Mouse (Mus musculus): ENCODE measurements around the gene Clk4.

Clk4 gene

DNA sequence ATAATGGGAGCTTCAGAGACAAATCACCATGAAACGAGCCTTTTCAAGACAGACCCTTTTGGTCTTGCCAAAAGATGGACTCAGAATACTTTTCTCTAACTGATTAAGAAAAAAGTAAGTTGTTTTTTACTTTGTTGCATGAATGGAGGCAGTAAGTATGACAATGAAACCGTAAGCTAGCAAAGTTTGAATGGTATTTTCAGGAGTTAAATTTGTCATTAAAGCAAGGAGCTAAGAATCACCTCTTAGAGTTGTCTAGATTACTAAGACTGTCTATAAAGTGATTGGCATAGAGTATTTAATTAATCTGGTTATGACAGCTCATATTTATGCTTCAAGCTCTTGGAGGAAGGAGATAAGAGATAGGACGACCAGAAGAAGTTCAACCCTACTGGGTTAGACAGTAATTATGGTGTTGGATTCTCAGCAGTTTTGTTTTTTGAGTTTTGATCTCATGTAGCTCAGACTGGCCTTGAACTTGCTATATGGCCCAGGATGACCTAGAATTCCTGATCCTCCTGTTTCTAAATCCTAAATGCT is at the start of gene Clk4:
Clk4 (plus strand) TSS at position 51 of the 540 bp plus-strand sequence.
- DNase-seq (ENCODE audit: low read depth, low spot score), result no peak

DNA sequence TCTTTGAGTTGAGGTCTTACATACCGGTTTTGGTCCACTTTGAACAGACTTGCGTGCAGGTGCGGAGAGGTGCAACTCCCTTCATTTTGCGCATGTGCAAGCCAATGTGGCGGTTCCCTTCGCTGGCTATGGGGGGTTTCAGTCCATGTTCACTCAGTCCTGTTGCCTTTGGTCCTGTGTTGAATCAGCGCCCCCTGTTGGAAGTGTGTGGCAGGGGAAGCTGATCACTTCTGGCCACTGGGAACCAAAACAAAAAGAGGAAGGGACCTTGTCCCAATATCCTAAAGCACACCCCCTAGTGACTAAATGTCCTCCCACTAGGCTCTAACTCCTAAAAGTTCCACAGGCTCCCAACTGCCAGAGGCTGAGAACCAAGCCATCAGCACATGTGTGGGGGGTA is 47.5 kb upstream of the Clk4 start:
- DNase-seq (ENCODE audit: low read depth, low spot score), result peak; percentile 88

DNA sequence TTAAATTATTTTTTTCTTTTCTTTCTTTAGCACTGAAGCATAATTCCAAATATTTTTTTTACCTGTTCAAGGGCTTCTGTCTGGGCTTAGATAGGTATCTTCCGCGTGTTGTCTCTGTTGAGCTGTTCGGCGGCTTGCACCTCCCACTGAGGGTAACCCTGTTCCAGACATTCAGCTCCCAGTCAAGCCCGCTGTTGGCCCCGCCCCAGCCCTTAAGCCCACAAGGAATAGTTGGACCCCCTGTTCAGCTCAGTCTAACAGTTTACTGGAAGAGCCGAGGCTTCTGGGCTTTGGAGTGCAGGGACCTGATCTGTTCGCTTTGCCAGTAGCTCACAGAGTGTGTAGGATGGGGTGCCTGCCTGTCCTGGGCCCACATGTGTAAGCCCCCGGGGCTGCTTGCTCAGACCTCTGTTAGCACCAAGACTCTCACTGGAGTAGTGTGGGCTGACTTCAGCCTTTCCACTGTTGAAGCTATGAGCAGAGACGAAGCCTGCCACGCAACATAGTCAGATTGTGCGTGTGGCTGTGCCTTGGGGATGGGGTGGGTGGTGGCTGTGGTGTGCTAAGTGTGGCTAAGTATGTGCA is 42.0 kb upstream of the Clk4 start:
- peak; percentile 84 for DNase-seq (ENCODE audit: low read depth, low spot score)

DNA sequence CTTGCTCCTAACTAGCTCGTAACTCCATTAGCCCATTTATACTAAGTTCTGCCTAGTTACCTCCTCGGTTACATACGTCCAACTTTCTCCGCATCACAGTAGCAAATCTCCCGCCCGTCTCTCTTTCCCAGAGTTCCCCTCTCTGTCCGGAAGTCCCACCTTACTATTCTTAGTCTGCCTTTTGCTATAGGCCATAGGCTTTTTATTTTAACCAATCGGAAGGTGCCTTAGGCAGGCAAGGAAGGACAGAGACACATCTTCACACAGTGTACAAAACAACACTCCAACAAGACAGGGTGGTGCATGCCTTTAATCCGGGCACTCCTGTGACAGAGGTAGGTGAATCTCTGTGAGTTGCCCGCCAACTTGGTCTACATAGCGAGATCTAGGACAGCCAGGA is 41.2 kb upstream of the Clk4 start, which contains the start of gene Gm12569:
Gm12569 (plus strand) TSS at position 166 of the 400 bp plus-strand sequence.
- peak; percentile 94 for DNase-seq (ENCODE audit: low read depth, low spot score)

DNA sequence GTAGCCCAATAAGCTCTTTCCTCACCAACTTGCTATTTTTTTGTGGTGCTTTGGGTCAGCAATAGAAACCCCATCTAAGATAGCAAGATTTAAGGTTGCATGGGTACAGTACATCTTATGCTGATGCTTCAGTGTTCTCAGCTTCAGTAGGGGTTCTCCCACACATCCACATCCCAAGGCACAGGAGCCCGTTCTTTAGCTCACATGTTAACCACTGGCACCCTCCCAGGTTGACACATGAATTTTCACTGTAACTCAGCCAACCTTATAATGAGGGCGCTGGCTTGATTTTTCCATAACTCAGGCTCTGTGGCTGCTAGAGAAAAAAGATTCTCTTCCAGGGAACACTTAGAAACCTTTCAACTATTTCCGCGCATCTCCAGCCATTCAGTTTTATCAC is 34.4 kb upstream of the Clk4 start:
- DNase-seq (ENCODE audit: low read depth, low spot score), result no peak

DNA sequence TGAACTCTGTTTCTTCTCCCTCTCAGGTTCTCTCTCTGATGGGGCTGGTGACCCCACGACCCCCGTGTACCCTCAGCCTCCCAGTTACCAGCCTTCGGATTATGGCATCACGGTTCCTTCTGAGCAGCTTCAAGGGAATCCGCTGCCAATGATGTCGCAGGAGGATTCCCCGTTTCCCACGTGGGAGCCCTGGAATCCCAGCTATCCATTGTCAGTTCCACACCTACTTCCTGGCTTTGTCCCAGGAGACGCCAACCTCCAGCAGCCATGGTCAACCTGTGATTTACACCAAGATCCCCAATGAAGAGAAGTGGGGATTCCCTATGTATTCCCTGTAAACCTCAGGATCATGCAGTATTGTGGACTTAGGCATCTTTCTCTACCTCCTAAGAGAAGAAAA is 26.9 kb upstream of the Clk4 start:
- peak; percentile 18 for DNase-seq (ENCODE audit: low read depth, low spot score)

DNA sequence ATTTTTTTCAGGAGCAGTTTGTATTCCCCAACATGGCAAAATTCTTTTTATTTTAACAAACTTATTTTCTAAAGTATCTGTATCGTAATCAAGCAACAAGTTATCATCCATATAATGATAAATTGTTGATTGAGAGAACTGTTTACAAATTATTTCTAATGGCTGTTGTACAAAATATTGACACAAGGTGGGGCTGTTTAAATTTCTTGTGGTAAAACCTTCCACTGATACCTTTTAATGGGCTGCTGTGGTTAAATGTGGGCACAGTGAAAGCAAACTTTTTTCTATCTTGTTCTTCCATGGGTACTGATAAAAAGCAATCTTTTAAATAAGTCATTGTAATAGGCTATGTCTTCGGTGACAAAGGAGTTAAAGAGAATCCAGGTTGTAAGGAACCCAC is 18.6 kb upstream of the Clk4 start:
- no peak for DNase-seq (ENCODE audit: low read depth, low spot score)

DNA sequence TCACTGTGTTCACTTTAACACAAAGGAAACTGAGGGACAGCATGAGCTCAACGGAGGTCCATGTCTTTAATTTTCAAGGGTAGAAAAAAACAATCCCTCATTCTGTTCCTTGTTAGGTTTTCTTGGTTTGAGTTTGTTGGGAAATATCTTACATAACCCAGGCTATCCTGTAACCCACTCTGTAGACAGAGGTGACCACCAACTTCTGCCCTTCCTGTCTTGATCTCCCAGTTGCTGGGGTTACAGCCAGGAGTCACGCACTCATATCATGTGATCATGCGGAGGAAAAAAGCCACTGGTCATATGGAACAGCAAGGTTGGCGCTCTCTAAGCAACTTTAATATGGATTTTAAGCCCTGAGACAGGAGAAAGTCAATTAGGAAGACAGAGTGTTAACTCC is 4.5 kb upstream of the Clk4 start:
- DNase-seq (ENCODE audit: low read depth, low spot score), result no peak

DNA sequence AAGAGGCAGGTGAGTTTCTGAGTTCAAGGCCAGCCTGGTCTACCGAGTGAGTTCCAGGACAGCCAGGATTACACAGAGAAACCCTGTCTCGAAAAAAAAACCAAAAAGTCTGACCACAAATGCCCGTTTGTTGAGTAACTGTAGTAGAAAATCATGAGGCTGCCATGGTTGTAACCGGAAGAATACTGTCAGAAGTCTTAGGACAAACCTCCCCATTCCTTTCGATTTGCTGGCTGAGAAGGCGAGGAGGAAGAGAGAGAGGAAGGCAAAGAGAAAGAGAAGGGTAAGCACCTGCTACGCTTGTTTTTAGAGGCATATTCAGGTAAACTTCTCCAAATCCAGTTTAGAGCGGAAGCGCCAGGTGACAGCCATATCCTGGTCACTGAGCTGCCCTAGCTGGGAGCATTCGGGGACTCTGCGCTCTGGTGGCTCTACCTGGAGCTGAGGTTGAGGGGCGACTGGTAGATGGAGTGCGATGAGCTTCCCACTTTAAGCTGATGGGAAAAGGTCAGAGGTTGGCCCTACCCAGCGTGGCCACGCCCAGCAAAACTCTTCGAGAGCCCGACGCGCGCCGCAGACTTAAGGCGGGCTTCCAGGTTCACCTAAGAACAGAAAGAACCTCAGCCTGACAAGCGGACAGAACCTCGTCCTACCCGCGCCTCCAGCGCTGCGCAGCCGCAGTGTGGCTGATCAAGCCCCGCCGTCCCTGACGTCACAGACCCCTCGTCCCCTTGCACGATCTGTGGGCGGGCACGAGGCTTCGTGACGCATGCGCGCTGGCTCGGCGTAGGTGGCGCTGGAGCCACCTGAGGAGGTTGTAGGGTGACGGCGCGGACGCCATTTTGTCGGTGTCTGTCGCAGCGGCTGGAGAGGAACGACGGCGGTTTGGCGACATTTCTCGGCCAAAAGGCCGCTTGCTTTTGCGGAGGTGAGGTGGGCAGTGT is 1.1 kb downstream of the Clk4 start, which contains the start of gene BC049762:
BC049762 (minus strand) TSS at position 705 of the 944 bp plus-strand sequence.
- peak; percentile 99 for DNase-seq (ENCODE audit: low read depth, low spot score)

DNA sequence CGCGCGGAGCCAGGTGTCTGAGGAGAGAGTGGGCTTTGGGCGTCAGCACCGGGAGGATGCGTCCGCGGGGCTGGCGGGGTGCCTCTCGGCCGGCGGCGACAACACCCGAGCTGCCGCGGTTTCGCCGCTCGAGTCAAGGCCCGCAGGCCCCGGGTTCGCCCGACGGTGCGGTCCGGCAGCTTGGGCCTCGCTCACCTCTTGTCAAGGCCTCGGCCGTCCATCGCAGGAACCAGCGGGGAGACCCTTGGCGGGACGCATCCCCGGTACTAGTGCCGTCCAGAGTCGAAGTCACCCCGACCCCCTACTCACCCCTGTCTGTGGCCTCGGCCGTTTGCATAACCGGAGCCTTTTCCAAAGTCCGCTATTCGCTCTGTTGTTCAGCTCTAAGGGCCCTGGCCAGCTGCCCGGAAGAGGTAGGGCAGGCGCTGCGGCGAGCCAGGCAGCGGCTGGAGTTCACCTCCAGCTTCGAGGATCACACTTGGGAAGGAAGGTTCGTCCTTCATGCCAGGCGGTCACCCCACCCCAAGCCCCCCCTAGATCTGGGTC is 1.8 kb downstream of the Clk4 start:
- no peak for DNase-seq (ENCODE audit: low read depth, low spot score)

DNA sequence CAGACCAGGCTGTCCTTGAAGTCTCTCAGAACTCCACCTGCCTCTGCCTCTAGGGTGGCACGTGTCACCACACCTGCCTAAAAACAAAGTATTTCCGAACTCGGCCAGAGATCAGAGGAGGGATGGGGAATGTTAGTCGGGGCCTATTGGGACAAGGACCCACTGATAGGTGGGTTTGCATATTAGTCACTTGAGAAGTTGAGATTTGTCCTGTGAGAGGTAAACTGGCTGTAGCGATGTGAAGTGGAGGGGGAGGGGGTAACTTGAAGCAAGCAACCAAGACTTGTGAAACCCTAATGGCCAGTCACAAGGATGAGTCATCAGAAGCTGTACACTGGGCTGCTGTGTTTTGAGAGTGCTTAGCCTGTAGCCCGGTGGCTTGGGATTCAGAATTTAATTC is 2.8 kb downstream of the Clk4 start:
- peak; percentile 53 for DNase-seq (ENCODE audit: low read depth, low spot score)

DNA sequence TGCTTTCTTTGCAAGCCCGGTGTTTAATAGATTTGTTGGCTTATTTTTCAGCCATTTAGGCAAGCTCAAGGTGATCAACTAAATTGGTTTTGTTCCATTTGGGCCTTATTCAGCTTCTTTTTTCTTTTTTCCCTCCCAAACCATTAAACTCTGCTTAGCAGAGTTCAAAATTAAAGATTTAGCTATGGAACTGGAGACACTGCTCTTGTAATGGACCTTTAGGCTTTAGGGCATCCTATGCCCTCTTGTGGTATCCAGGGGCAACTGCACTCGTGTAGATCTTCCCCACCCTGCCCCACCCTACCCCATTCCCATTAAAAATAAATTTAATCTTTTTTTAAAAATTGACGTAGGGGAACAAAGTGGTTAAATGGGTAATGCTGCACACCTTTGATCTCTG is 3.8 kb downstream of the Clk4 start:
- peak; percentile 54 for DNase-seq (ENCODE audit: low read depth, low spot score)

DNA sequence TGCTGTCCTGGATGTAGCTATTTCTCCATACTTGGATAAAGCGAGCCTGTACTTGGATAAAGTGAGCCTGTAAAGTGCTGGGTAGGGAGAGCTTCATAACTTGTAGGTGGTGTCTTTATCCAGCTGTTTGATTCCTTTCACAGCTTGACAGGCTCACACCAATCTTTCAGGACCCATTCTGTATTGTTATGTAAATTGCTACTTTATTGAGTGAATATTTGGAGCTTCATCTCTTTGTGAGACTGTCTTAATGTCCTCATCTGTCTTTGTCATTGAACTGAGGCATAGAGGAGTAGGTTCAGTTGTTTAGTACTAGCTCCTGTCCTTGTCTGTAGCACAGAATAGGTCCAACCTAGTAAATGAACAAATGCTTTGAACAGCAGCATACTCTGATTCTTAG is 12.9 kb downstream of the Clk4 start:
- DNase-seq (ENCODE audit: low read depth, low spot score), result peak; percentile 75

DNA sequence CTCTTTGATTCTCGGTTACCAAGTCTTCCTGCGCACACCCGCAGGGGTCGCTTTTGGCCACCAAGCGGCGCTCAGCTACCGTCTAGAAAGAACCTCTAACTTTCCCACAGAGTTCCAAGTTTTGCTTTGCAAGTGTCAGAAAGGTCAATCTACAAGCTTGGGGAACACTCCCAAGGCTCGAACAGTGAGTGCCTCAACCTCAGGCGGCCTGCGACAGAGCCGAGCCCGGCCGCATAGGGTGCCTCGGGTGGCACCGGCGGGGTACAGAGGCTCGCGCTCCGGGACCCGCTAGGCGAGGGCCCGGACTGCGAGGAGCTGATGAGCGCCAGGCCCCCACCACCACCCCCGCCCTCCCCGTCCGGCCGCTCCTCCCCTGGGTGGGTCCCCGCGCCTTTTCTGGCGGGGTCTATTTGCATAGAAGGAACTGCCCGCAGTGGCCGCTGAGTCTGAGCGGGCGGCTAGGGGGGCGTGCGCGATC is 28.1 kb downstream of the Clk4 start, which contains the start of gene Col23a1:
Col23a1 (plus strand) TSS at position 357 of the 478 bp plus-strand sequence.
- DNase-seq (ENCODE audit: low read depth, low spot score), result peak; percentile 90

DNA sequence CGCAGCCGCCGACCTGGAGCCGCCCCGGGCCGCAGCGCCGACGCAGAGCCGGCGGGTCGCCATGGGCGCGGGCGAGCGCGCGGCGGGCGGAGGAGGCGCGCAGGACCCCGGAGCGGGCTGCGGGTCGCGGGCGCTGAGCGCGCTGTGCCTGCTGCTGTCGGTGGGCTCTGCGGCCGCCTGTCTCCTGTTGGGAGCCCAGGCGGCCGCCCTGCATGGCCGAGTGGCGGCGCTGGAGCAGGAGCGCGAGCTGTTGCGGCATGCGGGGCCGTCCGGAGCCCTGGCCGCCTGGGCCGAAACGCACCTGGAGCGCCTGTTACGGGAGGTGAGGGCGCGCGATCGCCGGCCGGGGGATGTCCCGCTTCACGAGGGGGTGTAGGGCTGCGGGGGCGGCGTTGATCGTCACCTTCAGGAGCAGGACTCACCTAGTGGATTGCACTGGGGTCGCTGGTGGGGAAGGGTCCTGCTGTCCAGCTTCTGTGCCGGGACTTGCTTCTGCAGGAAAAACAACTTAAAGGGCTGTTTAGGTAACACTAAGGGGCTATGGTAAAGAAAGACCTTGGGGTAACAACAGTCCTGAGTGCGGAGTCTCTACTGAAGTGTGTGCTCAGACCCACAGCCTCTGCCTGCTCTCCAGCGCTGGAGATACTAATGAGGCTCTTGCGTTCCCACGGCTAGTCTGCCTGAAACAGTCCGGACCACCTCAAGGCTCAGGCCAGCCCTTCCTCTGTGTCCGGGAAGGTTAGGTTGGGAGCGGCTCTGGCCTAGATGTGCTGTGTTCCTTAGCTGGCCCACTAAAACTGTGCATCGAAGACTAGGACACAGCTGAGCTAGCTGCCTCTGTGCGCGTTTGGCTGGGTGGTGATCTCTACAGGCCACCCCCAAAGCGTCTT is 28.8 kb downstream of the Clk4 start:
- peak; percentile 50 for DNase-seq (ENCODE audit: low read depth, low spot score)

DNA sequence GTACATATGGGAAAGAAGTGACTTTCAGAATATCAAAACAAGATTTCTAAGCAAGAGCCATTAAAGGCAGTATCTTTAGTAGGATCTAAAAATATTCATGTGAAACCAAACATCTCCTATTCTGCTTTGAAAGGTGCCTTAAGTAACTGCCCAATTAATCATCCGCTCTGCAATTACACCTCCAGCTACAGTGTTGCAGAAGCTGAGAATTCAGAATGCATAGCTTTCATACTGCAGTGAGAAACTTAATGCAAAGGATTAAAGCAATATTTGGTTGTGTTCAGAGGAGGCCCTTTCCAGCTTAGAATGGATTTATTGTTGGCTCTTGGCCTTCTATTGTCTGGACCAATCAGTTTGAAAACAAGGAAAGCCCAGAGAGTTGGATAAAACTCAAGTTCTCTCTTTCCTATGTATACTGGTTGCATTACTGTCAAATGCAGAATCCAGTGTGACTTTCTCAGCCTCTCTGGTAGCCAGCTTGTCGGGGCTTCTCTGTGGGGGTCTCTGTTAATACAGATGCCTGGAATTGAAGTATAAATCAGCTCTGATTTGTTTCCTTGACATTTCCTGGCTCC is 32.5 kb downstream of the Clk4 start:
- no peak for DNase-seq (ENCODE audit: low read depth, low spot score)

DNA sequence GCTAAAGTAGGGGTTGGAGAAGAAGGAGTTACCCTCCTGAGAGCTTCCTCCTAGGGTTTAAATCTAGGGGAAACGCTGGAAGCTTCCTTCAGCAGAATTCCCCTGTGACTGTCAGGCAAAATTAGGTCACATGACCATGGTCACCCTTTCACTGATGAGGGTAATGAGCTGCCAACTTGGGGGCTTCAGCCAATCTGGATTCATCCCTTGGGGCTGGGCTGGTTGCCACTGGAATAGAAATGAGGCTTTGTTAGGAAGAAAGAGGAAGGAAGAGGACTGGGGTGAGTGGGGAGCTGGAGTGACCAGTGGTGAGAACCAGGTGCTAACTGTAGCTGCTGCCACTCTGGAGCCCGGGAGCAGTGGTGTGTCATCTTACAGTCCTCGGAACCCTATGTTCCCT is 34.2 kb downstream of the Clk4 start:
- no peak for DNase-seq (ENCODE audit: low read depth, low spot score)

DNA sequence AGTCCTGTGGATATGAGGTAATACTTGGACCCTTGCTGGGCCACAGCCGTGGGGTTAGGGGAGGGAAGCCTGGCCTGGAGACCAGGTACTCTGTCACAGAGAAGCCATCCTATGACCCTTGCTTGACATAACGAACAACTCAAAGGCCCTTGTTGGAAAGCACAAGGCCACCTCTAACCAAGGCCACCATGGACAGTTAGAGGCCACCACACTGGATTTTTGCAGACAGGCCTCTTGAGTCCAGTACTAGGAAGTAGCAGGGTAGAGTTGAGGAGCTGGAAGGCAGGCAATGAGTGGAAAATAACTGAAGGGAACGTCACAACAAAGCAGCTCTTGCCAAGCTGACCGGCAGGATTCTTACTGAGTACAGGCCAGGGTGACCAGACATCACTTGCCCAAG is 37.2 kb downstream of the Clk4 start:
- no peak for DNase-seq (ENCODE audit: low read depth, low spot score)

DNA sequence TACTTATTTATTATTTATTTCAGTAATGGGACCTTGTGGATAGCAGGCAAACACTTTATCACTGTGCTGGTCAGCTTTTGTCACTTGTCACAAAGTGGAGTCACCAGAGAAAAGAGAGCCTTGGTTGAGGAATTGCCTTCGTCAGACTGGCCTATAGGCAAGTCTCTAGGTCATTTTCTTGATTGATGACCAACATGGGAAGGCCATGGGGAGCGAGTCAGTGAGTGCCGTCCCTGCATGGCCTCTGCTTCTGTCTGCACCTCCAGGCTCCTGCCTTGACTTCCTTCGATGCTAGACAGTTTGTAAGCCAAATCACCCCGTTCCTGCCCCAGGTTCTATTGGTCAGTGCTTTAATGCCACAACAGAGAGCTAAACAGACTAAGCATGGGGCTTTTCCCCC is 40.9 kb downstream of the Clk4 start:
- no peak for DNase-seq (ENCODE audit: low read depth, low spot score)

DNA sequence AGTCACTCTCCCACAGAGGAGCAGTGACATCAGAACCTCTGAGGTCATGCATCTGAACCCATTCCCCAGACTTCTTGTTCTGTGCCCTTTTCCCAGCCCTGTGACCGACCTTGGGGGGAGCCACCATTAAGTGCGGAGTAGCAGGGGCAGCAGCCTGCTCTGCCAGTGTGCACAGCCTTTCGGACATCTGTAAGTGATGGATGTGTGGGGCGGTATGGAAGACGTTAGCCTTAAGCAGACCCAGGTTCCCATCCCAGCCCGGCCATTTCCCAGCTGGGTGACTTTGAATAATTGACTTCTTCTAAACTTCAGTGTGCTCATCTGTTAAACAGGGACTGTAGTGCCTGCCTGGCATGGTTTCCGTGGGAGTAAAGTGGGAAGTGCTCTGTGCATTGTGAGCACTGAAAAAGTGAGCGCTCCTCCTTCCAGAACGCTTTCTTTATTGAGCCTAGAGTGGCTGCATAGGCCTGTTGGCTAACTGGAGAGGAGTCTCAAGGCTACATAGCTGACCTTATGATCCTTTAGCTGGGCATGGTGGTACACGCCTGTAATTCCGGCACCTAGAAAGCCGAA is 42.5 kb downstream of the Clk4 start:
- no peak for DNase-seq (ENCODE audit: low read depth, low spot score)
